Mouse (Mus musculus) intestine, embryonic 15.5 days (tissue): ENCODE data around the gene Cenpm. TPM values are rescaled to one million over a fixed set of nuclear protein-coding genes. Genes with fewer than 3 reads are reported as not detected.

Source experiments
- ATAC-seq: fragments of 200-750 bp; cut with Nextera tagmentation; 2 replicates; pipeline ENCODE4 v1.8.0; 2017; ENCODE audit warnings: moderate TSS enrichment, moderate library complexity
- H3K27ac ChIP-seq: fragments of 300-500 bp; sonication (generic); 2 replicates; pipeline ENCODE4 v1.5.1; 2015; ENCODE audit warnings: mild to moderate bottlenecking, inconsistent platforms
- H3K27me3 ChIP-seq: fragments of 300-500 bp; sonication (generic); replicated peaks from 2 replicates; pipeline ENCODE4 v1.6.1; 2015; ENCODE audit warnings: inconsistent platforms
- H3K36me3 ChIP-seq: fragments of 300-500 bp; sonication (generic); 2 replicates; pipeline ENCODE4 v1.6.1; 2015; ENCODE audit warnings: inconsistent platforms
- H3K4me1 ChIP-seq: fragments of 300-500 bp; sonication (generic); replicated peaks from 2 replicates; pipeline ENCODE4 v1.6.1; 2015; ENCODE audit warnings: inconsistent platforms
- H3K4me2 ChIP-seq: fragments of 300-500 bp; sonication (generic); replicated peaks from 2 replicates; pipeline ENCODE4 v1.6.1; 2015; ENCODE audit warnings: mild to moderate bottlenecking, inconsistent platforms
- H3K4me3 ChIP-seq: fragments of 300-500 bp; sonication (generic); replicated peaks from 2 replicates; pipeline ENCODE4 v1.5.1; 2015; ENCODE audit warnings: inconsistent platforms
- H3K9ac ChIP-seq: fragments of 300-500 bp; sonication (generic); 2 replicates; pipeline ENCODE4 v1.6.1; 2015; ENCODE audit warnings: inconsistent platforms
- H3K9me3 ChIP-seq: fragments of 300-500 bp; sonication (generic); 2 replicates; pipeline ENCODE4 v1.6.1; 2016; ENCODE audit warnings: inconsistent platforms
- WGBS: fragments of 180-500 bp; shearing (Covaris S2); methylation state at CpG from one replicate; pipeline ENCODE4 v1.1.7; 2015; 5-methylcytosine and 5-hydroxymethylcytosine counted together
- polyA plus RNA-seq: library from polyadenylated mRNA; unstranded; fragments of >200 nt; fragmentation: Nextera tagmentation; extraction: Ambion mirVana; gene quantifications from 2 replicates; pipeline ENCODE4 v1.2.1, GENCODE M21; 2015

Cenpm gene
- polyA plus RNA-seq, 1 experiment from 2014 or later = 49.1 TPM

DNA sequence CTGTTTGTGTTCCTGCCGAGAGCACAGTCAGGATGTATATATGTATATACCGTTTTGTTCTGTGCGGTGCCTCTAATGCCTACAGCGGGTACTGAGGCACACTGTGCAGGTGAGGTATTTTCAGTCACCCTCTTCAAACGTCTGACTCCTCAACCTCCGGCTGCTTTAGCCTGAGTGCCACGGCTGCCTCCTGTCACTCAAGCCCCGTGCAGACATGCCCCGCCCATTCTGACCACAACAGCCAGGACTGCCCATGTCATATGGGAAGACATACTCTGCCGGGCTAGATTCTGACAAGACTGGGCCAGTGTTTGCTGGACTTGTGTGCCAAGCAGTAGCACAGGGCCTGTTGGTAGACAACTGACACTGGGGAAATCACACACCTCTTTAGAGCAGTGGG lies 8.9 kb downstream of the Cenpm start:
- H3K9ac ChIP-seq = no peak overlapping the region
- WGBS = 75% methylated on average over 10 of the region's 10 CpGs
- H3K27ac ChIP-seq = no peak overlapping the region
- H3K9me3 ChIP-seq = no peaks in the 10 kb centered on the region
- no peak overlapping the region for H3K4me3 ChIP-seq
- H3K36me3 ChIP-seq = no peaks in the 10 kb centered on the region; the same call in 1 of the 2 replicates
- H3K27me3 ChIP-seq = no peaks in the 10 kb centered on the region
- no peak for ATAC-seq
- H3K4me1 ChIP-seq = no peaks in the 10 kb centered on the region
- H3K4me2 ChIP-seq = no peak overlapping the region

DNA sequence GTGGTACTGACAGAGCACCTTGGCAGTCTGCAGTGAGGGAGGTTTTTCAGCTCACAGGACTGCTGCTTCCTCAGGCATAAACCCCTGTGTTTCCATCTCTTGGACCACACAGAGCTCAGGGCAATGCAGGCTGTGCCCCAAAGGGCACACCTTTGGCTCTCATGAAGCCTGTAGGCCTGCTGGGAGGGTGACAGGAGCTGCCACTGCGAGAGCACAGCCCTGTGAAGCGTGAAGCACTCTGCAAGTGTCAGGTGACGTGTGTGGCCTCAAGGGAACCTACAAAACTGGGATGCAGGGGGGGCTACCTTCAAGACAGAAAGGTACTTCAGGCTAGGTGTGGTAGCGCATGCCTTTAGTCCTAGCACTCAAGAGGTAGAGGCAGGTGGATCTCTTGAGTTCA lies 11.9 kb downstream of the Cenpm start:
- Histone ChIP-seq H3K4me2 (no peak overlapping the region), H3K36me3 (no peaks in the 10 kb centered on the region; the same call in 1 of the 2 replicates), H3K27me3 (no peaks in the 10 kb centered on the region), H3K9ac (no peak overlapping the region), H3K4me1 (0 out of 2 replicates have a peak, but pooled peaks cover 6% of the 10 kb centered on the region), H3K4me3 (no peak overlapping the region), H3K27ac (no peak overlapping the region), H3K9me3 (no peaks in the 10 kb centered on the region)
- whole genome bisulfite sequencing = 76% methylated on average over 4 of the region's 4 CpGs
- ATAC-seq = no peak

DNA sequence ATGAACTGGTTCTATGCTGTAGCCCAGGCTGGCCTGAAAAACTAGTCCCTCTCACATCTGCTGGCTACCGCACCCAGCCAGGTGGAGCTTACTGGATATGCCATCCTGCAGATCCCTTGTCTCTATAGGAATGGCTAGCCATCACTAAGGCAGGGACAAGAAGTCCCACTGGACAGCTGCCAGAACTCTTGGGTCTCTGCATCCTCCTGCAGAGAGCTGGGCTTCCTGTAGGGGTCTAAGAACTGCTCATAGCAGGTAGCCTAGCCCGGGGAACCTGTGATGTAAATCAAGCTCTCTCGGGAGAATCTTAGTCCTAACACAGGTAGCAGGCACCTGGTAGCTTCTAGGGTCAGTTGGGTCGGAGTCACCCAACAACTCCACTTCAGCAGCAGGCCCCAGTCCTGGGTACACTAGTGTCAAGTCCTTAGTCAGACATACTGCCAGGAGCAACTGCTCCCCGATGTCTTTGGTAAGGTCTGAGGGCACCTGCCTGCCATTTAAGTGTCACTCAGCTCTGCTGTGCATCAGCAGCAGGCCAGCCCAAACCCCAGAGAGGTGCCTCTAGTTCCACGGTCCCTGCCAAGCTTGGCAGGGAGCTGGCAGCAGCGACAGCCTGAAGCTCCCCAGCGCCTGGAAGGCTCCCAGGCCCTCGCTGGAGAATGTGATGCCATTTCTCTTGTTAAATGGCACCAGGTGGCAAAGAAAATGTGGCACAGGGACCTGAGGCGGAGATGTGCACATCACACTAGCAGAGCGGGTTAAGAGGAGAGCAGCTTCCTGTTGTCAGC lies 12.8 kb downstream of the Cenpm start:
- ATAC-seq = no peak
- no peak overlapping the region for H3K9ac ChIP-seq
- 0 out of 2 replicates have a peak, but pooled peaks cover 6% of the 10 kb centered on the region for H3K4me1 ChIP-seq
- no peak overlapping the region for H3K4me2 ChIP-seq
- H3K4me3 ChIP-seq = no peak overlapping the region
- no peak overlapping the region for H3K27ac ChIP-seq
- no peaks in the 10 kb centered on the region for H3K27me3 ChIP-seq
- no peaks in the 10 kb centered on the region for H3K9me3 ChIP-seq
- H3K36me3 ChIP-seq = no peaks in the 10 kb centered on the region; the same call in 1 of the 2 replicates
- 71% methylated on average over 11 of the region's 11 CpGs for WGBS

DNA sequence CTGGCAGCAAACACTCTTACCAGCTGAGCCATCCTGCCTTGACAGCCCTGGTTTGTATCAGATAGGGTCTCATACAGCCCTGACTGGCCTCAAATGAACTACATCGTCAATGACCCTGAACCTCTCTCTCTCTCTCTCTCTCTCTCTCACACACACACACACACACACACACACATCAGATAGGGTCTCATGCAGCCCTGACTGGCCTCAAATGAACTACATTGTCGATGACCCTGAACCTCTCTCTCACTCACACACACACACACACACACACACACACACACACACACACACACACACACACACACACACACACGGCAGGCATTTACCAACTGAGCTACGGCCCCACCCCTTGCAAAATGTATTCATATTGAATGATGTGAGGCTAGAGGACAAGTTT lies 13.4 kb downstream of the Cenpm start:
- Histone ChIP-seq H3K4me1 (0 out of 2 replicates have a peak, but pooled peaks cover 6% of the 10 kb centered on the region), H3K4me3 (no peak overlapping the region), H3K9ac (no peak overlapping the region), H3K4me2 (no peak overlapping the region), H3K9me3 (no peaks in the 10 kb centered on the region), H3K27me3 (peaks cover 1% of the 10 kb centered on the region), H3K36me3 (no peaks in the 10 kb centered on the region; the same call in 1 of the 2 replicates), H3K27ac (no peak overlapping the region)
- WGBS = 60% methylated on average over 4 of the region's 4 CpGs
- ATAC-seq = no peak

DNA sequence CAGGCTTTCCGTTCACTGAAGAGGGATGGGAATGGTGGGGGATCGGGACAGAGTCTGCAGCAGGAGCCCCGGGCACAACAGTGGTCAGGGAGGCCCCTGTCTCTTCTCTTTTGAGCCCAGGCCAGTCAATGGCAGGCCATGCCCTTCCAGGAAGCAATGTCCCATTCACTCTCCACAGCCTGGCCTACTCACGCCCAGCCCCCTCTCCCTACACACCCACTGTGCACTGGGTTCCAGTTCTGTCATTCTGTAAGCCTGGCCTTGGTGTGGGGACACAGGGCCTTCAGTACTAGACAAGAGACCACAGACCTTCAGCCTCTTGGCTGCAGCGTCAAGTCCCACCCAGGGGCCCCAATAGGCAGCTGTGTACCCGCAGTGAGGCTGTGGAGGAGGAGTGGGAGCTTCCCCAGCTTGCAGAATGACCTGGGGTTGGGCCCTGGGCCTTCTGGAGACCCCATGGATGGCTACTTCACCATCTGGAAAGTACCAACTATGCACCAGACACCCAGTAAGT lies 14.4 kb downstream of the Cenpm start:
- Histone ChIP-seq H3K4me2 (no peak overlapping the region), H3K27me3 (peaks cover 10% of the 10 kb centered on the region), H3K4me1 (0 out of 2 replicates have a peak, but pooled peaks cover 6% of the 10 kb centered on the region), H3K9ac (no peak overlapping the region), H3K4me3 (no peak overlapping the region), H3K9me3 (no peaks in the 10 kb centered on the region), H3K27ac (no peak overlapping the region), H3K36me3 (no peaks in the 10 kb centered on the region; the same call in 1 of the 2 replicates)
- 78% methylated on average over 6 of the region's 6 CpGs for WGBS
- no peak for ATAC-seq

DNA sequence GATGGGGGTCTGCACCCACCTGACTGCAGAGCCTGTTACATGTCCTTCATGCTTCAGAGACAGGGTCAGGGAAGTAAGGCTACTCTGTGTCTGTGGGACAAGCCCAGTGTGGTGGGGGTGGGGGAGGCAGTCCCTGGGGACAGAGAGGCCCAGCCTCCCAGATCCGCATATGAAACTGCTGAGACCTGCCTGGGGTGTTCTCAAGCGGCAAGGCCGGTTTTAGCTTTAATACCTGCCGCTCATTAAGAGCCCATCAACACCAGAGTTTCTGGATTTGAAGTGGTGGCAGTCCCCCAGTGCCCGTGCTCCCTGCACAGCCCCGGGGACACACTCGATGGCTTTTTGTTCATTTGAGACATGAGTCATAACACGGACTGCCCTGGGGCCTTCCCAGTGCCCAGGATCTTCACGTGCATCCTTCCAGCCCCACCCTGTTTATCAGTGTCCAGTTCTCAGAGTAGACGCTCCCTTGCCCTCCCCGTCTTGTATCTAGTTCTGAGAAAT lies 15.0 kb downstream of the Cenpm start:
- peak; percentile 31; the same call in 1 of the 2 replicates for ATAC-seq
- no peaks in the 10 kb centered on the region for H3K9me3 ChIP-seq
- WGBS = 50% methylated on average over 11 of the region's 11 CpGs
- no peak overlapping the region for H3K4me2 ChIP-seq
- H3K4me3 ChIP-seq = no peak overlapping the region
- H3K27ac ChIP-seq = no peak overlapping the region
- no peaks in the 10 kb centered on the region; the same call in 1 of the 2 replicates for H3K36me3 ChIP-seq
- H3K9ac ChIP-seq = no peak overlapping the region
- H3K4me1 ChIP-seq = peaks cover 7% of the 10 kb centered on the region; the same call in 1 of the 2 replicates
- H3K27me3 ChIP-seq = peaks cover 15% of the 10 kb centered on the region

DNA sequence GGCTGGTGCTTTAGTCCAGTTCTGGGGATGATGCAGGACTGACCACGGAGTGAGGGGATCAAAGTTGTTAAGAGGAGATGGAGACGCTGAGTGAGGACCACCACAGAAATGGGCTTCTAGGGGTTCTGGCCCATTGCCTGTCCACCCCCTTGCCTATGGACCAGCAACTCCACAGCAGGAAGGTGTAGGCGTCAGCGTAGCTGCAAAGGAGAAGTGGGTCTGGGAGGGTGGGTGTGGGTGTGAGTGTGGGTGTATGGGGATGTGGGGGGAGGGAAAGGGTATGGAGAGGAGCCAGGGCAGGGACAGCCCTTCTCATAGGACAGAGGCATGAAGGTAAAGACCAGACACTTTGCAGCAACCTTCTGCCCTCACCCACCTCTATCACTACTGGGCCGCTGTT lies 18.8 kb downstream of the Cenpm start:
- no peak for ATAC-seq
- H3K4me1 ChIP-seq = peaks cover 16% of the 10 kb centered on the region
- WGBS = 86% methylated on average over 5 of the region's 5 CpGs

DNA sequence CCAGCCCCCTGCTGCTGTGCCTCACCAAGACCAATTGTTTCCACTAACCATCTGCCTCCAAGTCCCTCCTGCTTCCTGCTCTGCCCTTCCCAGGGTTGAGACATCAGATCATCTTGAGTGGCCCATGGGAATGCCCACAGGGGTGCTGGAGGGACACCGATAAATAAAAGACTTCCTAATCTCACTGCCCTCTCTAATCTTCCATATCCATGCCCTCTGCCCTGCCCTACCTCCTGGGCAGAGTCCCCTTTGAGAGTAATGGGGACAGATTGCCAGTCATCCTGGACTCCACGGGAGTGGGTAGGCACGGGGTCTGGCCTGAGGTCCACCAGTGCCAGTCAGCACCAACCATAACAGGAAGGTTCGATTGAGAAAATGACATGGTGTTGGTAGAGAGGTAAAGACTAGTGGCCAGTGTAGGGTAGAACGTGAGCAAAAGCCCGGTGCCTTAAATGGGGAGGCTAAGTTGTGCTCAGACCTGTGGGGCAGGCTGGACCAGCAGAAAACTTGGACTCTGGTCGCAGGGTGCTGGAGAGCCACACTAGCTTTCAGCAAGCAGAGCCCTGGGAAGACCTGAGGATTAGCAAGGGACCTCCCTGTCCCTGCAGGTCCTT lies 19.8 kb downstream of the Cenpm start:
- Histone ChIP-seq H3K4me2 (peak overlapping the region; percentile 79), H3K36me3 (no peaks in the 10 kb centered on the region), H3K4me1 (peaks cover 15% of the 10 kb centered on the region), H3K4me3 (no peak overlapping the region; the same call in 1 of the 2 replicates), H3K27me3 (peaks cover 39% of the 10 kb centered on the region), H3K9me3 (no peaks in the 10 kb centered on the region), H3K9ac (no peak overlapping the region), H3K27ac (no peak overlapping the region)
- no peak for ATAC-seq
- WGBS = 42% methylated on average over 7 of the region's 7 CpGs

More for the DNA sequence above, 18.8 kb downstream of the Cenpm start:
- Histone ChIP-seq H3K4me2 (no peak overlapping the region), H3K9ac (no peak overlapping the region), H3K4me3 (no peak overlapping the region), H3K9me3 (no peaks in the 10 kb centered on the region), H3K27me3 (peaks cover 38% of the 10 kb centered on the region), H3K36me3 (no peaks in the 10 kb centered on the region), H3K27ac (no peak overlapping the region)

DNA sequence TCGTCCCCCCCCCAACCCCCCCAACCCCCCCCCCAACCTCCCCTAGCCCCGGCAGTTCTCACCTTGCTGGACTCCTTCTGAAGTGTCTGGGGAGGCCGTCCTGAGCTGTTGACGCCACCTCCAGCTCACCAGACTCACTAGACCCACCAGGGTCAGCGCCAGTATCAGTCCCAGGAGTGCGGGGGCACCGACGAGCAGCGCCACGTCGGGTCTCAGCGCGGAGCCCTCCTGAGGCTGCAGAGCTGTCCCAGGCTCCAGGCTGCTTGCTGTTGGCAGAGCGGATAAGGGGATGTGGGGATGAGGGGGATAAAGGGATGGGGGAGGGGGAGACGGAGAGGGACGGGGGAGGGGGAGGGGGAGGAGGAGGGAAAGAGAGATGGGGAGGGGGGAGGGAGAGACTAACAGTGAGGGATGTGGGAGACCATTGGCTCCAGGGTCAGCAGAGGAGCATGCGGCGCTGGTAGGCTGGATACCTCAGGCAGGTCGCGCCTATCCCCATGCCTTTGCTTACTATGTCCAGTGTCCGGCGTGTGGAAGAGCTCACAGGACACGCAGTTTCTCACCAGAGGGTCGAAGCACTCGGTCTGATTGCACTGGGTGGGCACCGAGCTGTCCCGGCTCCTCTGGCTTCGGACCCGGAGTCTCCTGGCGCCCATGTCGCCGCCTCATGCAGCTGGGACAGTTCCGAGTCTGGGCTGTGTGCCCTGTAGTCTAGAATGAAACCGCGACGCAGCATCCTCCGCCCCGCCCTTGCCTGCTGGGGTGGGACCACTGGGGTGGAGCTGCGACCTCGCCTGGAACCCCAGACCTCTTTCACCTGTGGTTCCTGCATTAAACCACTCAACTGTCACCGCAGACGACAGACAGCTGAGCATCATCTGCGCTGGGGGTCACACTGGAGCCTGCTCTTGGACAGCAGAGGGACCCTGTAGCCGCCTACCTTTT lies 20.6 kb downstream of the Cenpm start, which contains the start of gene Tnfrsf13c:
TSS of gene Tnfrsf13c (minus strand) at position 713 of the 945 bp plus-strand sequence.
- ATAC-seq = peak; percentile 62; the same call in 1 of the 2 replicates
- peak within 1 kb of the TSS; percentile 79 for H3K4me2 ChIP-seq
- no peaks in the 10 kb centered on the region for H3K36me3 ChIP-seq
- H3K4me1 ChIP-seq = peaks cover 10% of the 10 kb centered on the region
- peaks cover 41% of the 10 kb centered on the region for H3K27me3 ChIP-seq
- H3K9ac ChIP-seq = no peak within 1 kb of the TSS; the same call in 1 of the 2 replicates
- 1% methylated on average over 44 of the region's 44 CpGs for WGBS
- H3K9me3 ChIP-seq = no peaks in the 10 kb centered on the region
- H3K27ac ChIP-seq = no peak within 1 kb of the TSS
- peak within 1 kb of the TSS; percentile 33 for H3K4me3 ChIP-seq

DNA sequence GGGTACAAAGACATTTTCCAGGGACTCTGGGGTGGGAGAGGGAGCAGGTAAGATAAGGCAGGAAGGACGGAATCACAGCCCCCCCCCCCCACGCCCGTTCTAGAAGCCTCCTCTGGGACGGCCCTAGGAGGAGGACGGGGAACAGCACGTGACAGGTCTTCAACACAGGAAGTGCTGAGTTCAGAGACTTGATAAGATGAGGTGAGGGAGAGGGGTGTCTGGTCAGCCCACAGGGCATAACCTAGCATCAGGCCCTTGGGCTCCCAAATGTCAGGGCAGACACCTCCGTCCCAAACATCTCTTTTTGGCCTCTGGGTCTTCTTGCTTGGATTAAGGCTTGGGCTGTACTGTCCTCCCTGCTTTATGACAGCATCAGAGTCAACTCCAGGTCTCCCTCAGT lies 21.3 kb downstream of the Cenpm start:
- no peak overlapping the region for H3K9ac ChIP-seq
- H3K4me2 ChIP-seq = no peak overlapping the region
- no peak overlapping the region for H3K27ac ChIP-seq
- H3K27me3 ChIP-seq = peaks cover 45% of the 10 kb centered on the region
- WGBS = 40% methylated on average over 7 of the region's 7 CpGs
- ATAC-seq = no peak
- H3K36me3 ChIP-seq = no peaks in the 10 kb centered on the region
- H3K4me3 ChIP-seq = no peak overlapping the region
- no peaks in the 10 kb centered on the region for H3K9me3 ChIP-seq
- peaks cover 10% of the 10 kb centered on the region for H3K4me1 ChIP-seq

DNA sequence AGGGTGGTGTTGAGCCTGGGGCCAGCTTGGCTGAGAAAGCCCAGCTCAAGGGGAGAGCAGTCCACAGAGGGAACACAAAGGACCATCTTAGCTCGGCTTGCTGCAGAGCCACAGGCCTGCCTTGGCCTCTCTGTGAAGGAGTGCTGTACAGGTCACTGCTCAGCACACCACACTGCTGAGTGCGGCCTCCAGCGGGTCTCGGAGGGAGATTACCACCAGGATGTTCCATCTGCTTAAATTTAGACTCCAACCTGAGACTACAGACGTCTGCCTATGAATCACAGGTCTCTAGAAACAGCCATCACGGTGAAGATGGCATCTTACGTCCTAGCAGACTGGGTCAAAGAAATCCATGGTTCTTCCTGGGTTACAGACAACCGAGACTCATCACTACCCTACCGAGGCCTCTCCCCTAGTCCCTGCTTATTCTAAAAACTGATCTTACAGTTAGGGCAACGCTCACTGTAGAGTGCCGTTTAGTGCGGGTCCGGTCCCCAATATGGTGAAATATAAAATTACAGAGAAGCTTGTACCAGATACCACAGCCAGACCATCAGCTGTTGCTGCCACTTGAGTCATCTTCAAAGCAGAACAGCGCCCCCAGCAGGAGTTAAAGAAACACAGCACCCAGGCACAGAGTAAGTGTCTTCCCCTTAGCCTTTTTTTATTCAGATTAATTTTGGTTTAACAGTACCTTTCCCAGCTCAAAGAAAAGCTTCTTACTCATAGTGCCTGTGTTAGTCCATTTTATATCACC lies 23.3 kb downstream of the Cenpm start:
- Histone ChIP-seq H3K27ac (no peak overlapping the region), H3K9me3 (no peaks in the 10 kb centered on the region), H3K27me3 (peaks cover 60% of the 10 kb centered on the region), H3K9ac (no peak overlapping the region), H3K36me3 (no peaks in the 10 kb centered on the region), H3K4me2 (no peak overlapping the region), H3K4me1 (peaks cover 10% of the 10 kb centered on the region), H3K4me3 (no peak overlapping the region)
- WGBS = 74% methylated on average over 14 of the region's 14 CpGs
- ATAC-seq = no peak
